Mouse (Mus musculus): ENCODE data around the gene Mreg.

- no peak for TF ChIP-seq POLR2A (IDR thresholded peaks at IDR 0.05; ENCODE audit: control insufficient read depth in 1 of 2, insufficient read depth in 1 of 2, low read depth in 1 of 2, low read length in 2 of 2, poor library complexity in 1 of 2)
- no peak for TF ChIP-seq ZNF384 (IDR thresholded peaks at IDR 0.05; ENCODE audit: low read depth, low read length)
- TF ChIP-seq MYC (IDR thresholded peaks at IDR 0.05; ENCODE audit: low read depth, low read length): no peak
These were observed 92.1 kb downstream of the Mreg start for GRCm38 (mm10) chr1:72119981-72120380.

Data from MEL (cell line).